Mouse (Mus musculus) heart, postnatal 0 days (tissue): ENCODE results near the gene Recql5. TPM values are rescaled to one million over a fixed set of nuclear protein-coding genes. Genes with fewer than 3 reads are reported as not detected.
A peak's percentile ranks its signal among the peaks of the same experiment; 100 is the strongest.

Source experiments
- ATAC-seq: fragments of 200-750 bp; cut with Nextera tagmentation; 2 replicates; pipeline ENCODE4 v1.8.0; 2017; ENCODE audit warnings: low read depth, moderate number of reproducible peaks, moderate library complexity; ENCODE audit not compliant: insufficient read depth
- DNase-seq: peaks from one replicate; pipeline ENCODE4 v3.0.0-alpha.2; 2016; ENCODE audit warnings: low spot score
- H3K27ac ChIP-seq: fragments of 300-500 bp; sonication (generic); 2 replicates; pipeline ENCODE4 v1.5.1; 2014; ENCODE audit warnings: low read depth, mild to moderate bottlenecking
- H3K27me3 ChIP-seq: fragments of 300-500 bp; sonication (generic); 2 replicates; pipeline ENCODE4 v1.6.1; 2014; ENCODE audit warnings: low read length, mixed read lengths; ENCODE audit not compliant: control insufficient read depth, insufficient read depth
- H3K36me3 ChIP-seq: fragments of 300-500 bp; sonication (generic); replicated peaks from 2 replicates; pipeline ENCODE4 v1.6.1; 2014; ENCODE audit warnings: low read length, mixed read lengths; ENCODE audit not compliant: control insufficient read depth, insufficient read depth
- H3K4me1 ChIP-seq: fragments of 300-500 bp; sonication (generic); 2 replicates; pipeline ENCODE4 v1.6.1; 2014; ENCODE audit warnings: antibody characterized with exemption; ENCODE audit not compliant: control insufficient read depth, insufficient read depth
- H3K4me2 ChIP-seq: fragments of 300-500 bp; sonication (generic); 2 replicates; pipeline ENCODE4 v1.6.1; 2014; ENCODE audit warnings: low read depth, mild to moderate bottlenecking, low read length, moderate library complexity
- H3K4me3 ChIP-seq: fragments of 300-500 bp; sonication (generic); 2 replicates; pipeline ENCODE4 v1.5.1; 2014; ENCODE audit warnings: low read depth, low read length
- H3K9ac ChIP-seq: fragments of 300-500 bp; sonication (generic); replicated peaks from 2 replicates; pipeline ENCODE4 v1.6.1; 2014; ENCODE audit warnings: low read depth, low read length, mixed read lengths
- H3K9me3 ChIP-seq: fragments of 300-500 bp; sonication (generic); replicated peaks from 2 replicates; pipeline ENCODE4 v1.6.1; 2016; ENCODE audit warnings: low read length; ENCODE audit not compliant: control insufficient read depth
- CTCF ChIP-seq: IDR thresholded peaks from 2 replicates; pipeline ENCODE4 v1.5.1; 2016; ENCODE audit warnings: antibody characterized with exemption, control low read depth, low read depth
- EP300 ChIP-seq: IDR thresholded peaks from 2 replicates; pipeline ENCODE4 v1.6.1; 2016; ENCODE audit warnings: antibody characterized with exemption, low read depth
- WGBS: fragments of 180-500 bp; shearing (Covaris S2); extraction: QIAGEN DNeasy Blood & Tissue Kit; methylation state at CpG from one replicate; pipeline ENCODE4 v1.1.7; 2014; 5-methylcytosine and 5-hydroxymethylcytosine counted together
- polyA plus RNA-seq: library from polyadenylated mRNA; unstranded; fragments of >200 nt; fragmentation: Nextera tagmentation; extraction: Ambion mirVana; gene quantifications from 2 replicates; pipeline ENCODE4 v1.2.1, GENCODE M21; 2015
- total RNA-seq: library from RNA; depleted of rRNA; stranded (reverse); fragments of >200 nt; gene quantifications from 2 replicates; pipeline ENCODE4 v1.2.3, GENCODE M21; 2014; ENCODE audit warnings: low replicate concordance

The Recql5 gene
- total and polyA plus RNA-seq, 2 experiments from 2014 or later: 5.8 to 6.2 TPM

DNA sequence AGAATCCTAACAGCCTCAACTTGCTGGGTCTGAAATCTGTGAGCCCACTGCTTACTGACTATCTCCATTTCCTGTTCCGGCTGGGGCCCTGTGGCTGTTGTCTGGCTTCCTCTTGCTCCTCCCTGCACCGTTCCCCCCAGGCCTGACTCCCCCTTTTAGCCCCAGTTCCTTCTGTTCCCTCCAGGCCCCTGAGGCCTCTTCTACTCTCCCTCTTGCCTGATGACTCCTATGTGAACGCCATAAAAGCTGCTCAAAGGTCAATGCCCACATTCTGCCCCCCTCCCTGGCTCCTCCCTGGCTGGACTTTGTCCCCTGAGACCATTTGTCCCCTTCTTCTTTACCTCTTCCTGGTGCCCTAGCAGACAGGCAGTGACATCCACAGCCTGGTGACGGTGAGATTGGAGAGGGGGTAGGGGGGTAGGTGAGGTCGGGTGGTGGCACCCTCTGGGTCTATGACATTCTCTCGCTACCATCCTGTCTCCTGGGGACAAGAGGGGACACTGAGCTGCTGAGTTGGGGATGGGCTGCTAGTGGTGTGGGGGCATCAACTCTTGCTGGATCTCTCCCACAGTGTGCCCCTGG, 56.0 kb downstream of the Recql5 start:
- 57% methylated on average over 6 of the region's 6 CpGs for WGBS
- H3K36me3 ChIP-seq: no peaks in the 10 kb centered on the region
- ATAC-seq (no peak), DNase-seq (no peak)
- no peaks in the 10 kb centered on the region for H3K27me3 ChIP-seq
- TF ChIP-seq CTCF (no peak), EP300 (no peak)
- H3K9me3 ChIP-seq: no peaks in the 10 kb centered on the region
- no peak overlapping the region for H3K4me3 ChIP-seq
- H3K4me1 ChIP-seq: 0 out of 2 replicates have a peak, but pooled peaks cover 1% of the 10 kb centered on the region
- no peak overlapping the region for H3K27ac ChIP-seq
- H3K9ac ChIP-seq: no peak overlapping the region
- H3K4me2 ChIP-seq: no peak overlapping the region

DNA sequence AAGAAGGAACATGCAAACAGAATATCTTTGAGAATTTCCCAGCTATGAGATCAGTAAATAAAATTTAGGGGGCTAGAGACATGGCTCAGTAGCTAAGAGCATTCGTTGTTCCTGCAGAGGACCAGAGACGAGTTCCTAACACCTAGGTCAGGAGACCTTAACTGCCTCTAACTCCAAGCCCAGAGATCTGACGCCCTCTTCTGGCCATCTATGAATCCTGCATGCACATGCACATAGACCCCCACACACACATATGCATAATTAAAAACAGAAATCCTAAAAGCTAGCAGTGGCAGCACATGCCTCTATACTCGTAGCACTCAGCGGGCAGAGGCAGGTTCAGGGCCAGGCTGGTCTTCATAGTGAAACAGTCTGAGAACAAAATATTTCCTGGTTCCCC, 56.8 kb downstream of the Recql5 start:
- ATAC-seq: no peak

DNA sequence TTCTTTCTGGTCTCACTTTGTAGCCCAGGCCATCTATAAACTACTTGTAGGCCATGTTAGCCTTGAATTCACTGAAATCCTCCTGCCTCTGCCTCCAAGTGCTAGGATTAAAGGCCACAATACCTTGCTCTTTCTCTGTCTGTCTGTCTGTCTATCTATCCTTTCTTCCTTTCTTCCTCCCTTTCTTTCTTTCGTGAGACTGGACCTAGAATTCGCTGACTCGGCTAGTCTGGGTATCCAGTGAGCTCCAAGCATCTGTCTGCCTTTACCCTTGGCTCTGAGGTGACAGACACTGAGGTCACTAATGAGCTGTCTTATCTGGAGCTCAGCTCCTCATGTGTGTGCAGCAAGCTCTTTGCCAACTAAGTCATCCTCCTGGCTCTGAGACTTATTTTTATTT, 57.3 kb downstream of the Recql5 start:
- ATAC-seq (no peak), DNase-seq (no peak)
- Histone ChIP-seq H3K4me1 (0 out of 2 replicates have a peak, but pooled peaks cover 6% of the 10 kb centered on the region), H3K27ac (no peak overlapping the region), H3K4me3 (no peak overlapping the region), H3K27me3 (no peaks in the 10 kb centered on the region), H3K36me3 (no peaks in the 10 kb centered on the region), H3K9ac (no peak overlapping the region), H3K9me3 (no peaks in the 10 kb centered on the region), H3K4me2 (no peak overlapping the region)
- no peak for TF ChIP-seq EP300
- no peak for TF ChIP-seq CTCF
- WGBS: 80% methylated on average over 3 of the region's 3 CpGs

More for the DNA sequence above, 56.8 kb downstream of the Recql5 start:
- no peaks in the 10 kb centered on the region for H3K36me3 ChIP-seq
- WGBS: 86% methylated on average over 5 of the region's 5 CpGs
- no peak overlapping the region for H3K4me2 ChIP-seq
- no peak overlapping the region for H3K4me3 ChIP-seq
- no peaks in the 10 kb centered on the region for H3K27me3 ChIP-seq
- no peak for TF ChIP-seq EP300
- no peak for TF ChIP-seq CTCF
- H3K9ac ChIP-seq: no peak overlapping the region
- H3K4me1 ChIP-seq: 0 out of 2 replicates have a peak, but pooled peaks cover 6% of the 10 kb centered on the region
- DNase-seq: no peak
- H3K9me3 ChIP-seq: no peaks in the 10 kb centered on the region
- H3K27ac ChIP-seq: no peak overlapping the region

DNA sequence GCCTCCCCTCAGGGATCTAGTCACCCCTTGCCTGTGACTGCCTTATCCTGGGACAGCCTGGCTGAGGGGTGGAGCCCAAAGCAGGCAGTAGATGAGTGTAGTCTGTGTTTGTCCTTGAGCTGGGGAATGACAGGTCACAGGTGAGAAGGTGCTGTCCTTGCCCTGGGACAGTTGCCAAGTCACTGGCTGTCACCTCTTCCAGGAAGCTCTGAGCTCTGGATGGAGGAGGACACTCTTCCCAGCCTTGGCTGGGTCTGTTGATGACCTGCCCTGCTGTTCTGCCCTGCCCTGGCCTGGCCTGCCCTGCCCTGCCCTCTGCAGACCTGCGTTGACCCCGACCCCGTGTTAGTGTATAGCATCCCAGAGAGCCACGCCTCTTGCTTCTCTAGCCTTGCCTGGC, 60.8 kb downstream of the Recql5 start:
- TF ChIP-seq CTCF: no peak
- TF ChIP-seq EP300: no peak
- DNase-seq: no peak
- H3K4me2 ChIP-seq: no peak overlapping the region
- no peak overlapping the region for H3K9ac ChIP-seq
- 64% methylated on average over 4 of the region's 4 CpGs for WGBS
- H3K4me3 ChIP-seq: no peak overlapping the region
- H3K27ac ChIP-seq: no peak overlapping the region
- 0 out of 2 replicates have a peak, but pooled peaks cover 6% of the 10 kb centered on the region for H3K4me1 ChIP-seq
- no peaks in the 10 kb centered on the region for H3K27me3 ChIP-seq
- H3K9me3 ChIP-seq: no peaks in the 10 kb centered on the region
- ATAC-seq: no peak
- H3K36me3 ChIP-seq: no peaks in the 10 kb centered on the region

DNA sequence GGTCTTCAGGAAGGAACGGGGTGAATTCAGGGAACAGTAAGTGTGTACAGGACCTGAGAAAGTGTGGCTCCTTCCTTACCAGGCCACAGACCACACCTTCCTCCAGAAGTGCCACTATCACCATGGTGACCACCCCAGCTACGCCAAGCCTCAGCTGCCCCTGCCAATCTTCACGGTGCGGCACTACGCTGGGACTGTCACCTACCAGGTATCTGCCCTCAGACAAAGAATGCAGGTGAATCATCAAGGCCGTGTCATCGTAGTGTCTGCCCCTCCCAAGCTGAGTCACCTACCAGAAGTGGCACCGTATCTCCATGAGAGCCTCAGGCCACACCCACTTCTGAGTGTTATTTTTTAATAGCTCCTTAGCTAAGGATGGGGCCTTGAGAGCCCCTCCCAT, 63.9 kb downstream of the Recql5 start:
- no peak; the same call in 1 of the 2 replicates for ATAC-seq

GRCm38 (mm10) chr11:115863895-115864294, 69.4 kb downstream of the Recql5 start:
- no peak for ATAC-seq
- TF ChIP-seq CTCF: no peak
- no peak for TF ChIP-seq EP300
- Histone ChIP-seq H3K4me3 (no peak overlapping the region), H3K9me3 (no peaks in the 10 kb centered on the region), H3K27me3 (peaks cover 16% of the 10 kb centered on the region), H3K36me3 (no peaks in the 10 kb centered on the region), H3K4me2 (no peak overlapping the region), H3K9ac (no peak overlapping the region), H3K27ac (no peak overlapping the region), H3K4me1 (no peaks in the 10 kb centered on the region; the same call in 1 of the 2 replicates)
- DNase-seq: no peak
- WGBS: 79% methylated on average over 8 of the region's 8 CpGs

More for the DNA sequence above, 63.9 kb downstream of the Recql5 start:
- H3K4me1 ChIP-seq: 0 out of 2 replicates have a peak, but pooled peaks cover 6% of the 10 kb centered on the region
- H3K27me3 ChIP-seq: no peaks in the 10 kb centered on the region
- peak; percentile 38 for DNase-seq
- H3K27ac ChIP-seq: no peak overlapping the region
- no peaks in the 10 kb centered on the region for H3K9me3 ChIP-seq
- WGBS: 59% methylated on average over 8 of the region's 8 CpGs
- TF ChIP-seq EP300 (no peak), CTCF (no peak)
- no peak overlapping the region for H3K4me3 ChIP-seq
- no peak overlapping the region for H3K9ac ChIP-seq
- no peak overlapping the region for H3K4me2 ChIP-seq
- no peaks in the 10 kb centered on the region for H3K36me3 ChIP-seq
